Mouse (Mus musculus) cerebellum, adult 2 months (tissue): ENCODE results near the gene Nid2. TPM values are rescaled to one million over a fixed set of nuclear protein-coding genes. Genes with fewer than 3 reads are reported as not detected.
A peak's percentile ranks its signal among the peaks of the same experiment; 100 is the strongest.

Experiments used
- DNase-seq, 2 experiments: peaks; one replicate each; pipeline ENCODE4 v3.0.0; 2021
- H3K27ac ChIP-seq: fragments of 200-500 bp; 2 replicates; pipeline ENCODE4 v1.5.1; 2012; ENCODE audit warnings: low read length, control low read depth, inconsistent platforms; ENCODE audit not compliant: insufficient read depth
- H3K27me3 ChIP-seq: fragments of 200-500 bp; 2 replicates; pipeline ENCODE4 v1.6.1; 2012; ENCODE audit warnings: inconsistent platforms, mild to moderate bottlenecking, low read length, moderate library complexity; ENCODE audit not compliant: control insufficient read depth, insufficient read depth
- H3K4me1 ChIP-seq: fragments of 200-500 bp; 2 replicates; pipeline ENCODE4 v1.6.1; 2011; ENCODE audit warnings: low read length; ENCODE audit not compliant: control insufficient read depth, insufficient read depth
- H3K4me3 ChIP-seq: fragments of 200-500 bp; replicated peaks from 2 replicates; pipeline ENCODE3; 2011; ENCODE audit warnings: mild to moderate bottlenecking, low read depth, low read length, control low read depth; ENCODE audit not compliant: insufficient read depth
- CTCF ChIP-seq: fragments of 200-500 bp; IDR thresholded peaks from 2 replicates; pipeline ENCODE4 v1.5.1; 2011; ENCODE audit warnings: low read depth, mild to moderate bottlenecking, control low read depth, low read length, moderate library complexity, borderline replicate concordance; ENCODE audit not compliant: insufficient read depth
- POLR2A ChIP-seq: fragments of 200-500 bp; IDR thresholded peaks from 2 replicates; pipeline ENCODE4 v1.6.1; 2011; ENCODE audit warnings: low read length, control low read depth, borderline replicate concordance; ENCODE audit not compliant: insufficient read depth
- WGBS: fragments of 180-500 bp; shearing (Covaris S2); methylation state at CpG from one replicate; pipeline ENCODE4 v1.1.7; 2018; 5-methylcytosine and 5-hydroxymethylcytosine counted together
- polyA plus RNA-seq: library from polyadenylated mRNA; depleted of rRNA; stranded (reverse); fragments of >200 nt; gene quantifications from 2 replicates; pipeline ENCODE4 v1.2.3, GENCODE M21; 2012

Nid2 gene
- polyA plus RNA-seq, 1 experiment, result 1.5 TPM

DNA sequence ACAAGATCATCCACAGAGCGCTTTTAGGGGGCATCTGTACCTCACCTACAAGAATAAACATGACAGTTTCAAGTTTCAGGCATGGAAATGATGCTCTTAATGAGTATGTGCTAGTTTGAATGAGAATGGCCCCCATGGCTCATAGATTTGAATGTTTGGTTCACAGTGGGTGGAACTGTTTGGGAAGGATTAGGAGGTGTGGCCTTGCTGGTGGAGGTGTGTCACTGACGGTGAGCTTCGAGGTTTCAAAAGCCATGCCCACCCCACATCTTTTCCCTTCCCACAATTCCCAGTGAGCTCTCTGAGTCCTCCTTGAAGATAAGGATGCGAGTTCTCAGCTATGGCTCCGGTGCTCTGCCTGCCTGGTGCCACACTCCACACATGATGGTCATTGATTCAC is 70.6 kb downstream of the Nid2 start:
- WGBS, result 96% methylated on average over 5 of the region's 5 CpGs
- H3K4me1 ChIP-seq, result no peaks in the 10 kb centered on the region

DNA sequence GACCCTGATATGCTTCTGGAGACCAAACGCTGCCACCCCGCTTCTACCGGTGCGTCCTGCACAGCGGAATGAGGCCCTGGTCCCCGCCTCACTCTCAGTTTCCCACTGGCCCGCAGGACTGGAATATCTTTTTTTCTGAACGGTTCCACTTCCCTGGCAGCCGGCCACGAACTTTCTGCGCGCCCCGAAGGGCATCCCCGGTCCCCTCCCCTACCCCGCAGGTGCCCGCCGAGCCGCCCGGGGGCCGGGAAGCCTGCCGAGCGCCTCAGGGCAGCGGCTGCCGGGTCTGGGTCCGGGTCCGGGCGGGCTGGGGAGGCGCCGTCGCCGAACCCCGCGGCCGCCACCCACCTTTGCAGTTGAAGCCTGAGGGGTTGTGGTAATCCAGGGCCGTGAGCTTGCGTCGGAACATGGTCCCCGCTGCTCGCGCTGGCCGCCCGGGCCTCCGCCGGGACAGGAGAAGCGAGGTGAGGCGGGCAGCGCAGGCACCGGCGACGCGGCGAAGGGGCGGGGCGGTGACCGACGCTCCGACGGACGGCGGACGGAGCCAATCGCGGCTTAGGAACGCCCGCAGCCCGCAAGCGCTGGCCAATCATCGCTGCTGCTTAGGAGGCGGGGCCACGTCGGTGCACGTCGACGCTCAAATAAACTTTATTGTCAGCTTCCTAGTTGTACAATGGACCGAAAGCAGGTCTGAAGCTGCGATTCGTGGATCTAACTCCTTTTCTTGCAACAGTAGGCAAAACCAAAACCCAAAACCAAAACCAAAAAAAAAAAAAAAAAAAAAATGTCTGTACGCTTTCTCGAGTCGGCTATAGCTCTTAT is 72.5 kb downstream of the Nid2 start, which contains the start of gene Rtraf:
Gene Rtraf (minus strand): TSS at position 504 of the 822 bp plus-strand sequence.
- DNase-seq, result peak; percentile 93
- Histone ChIP-seq H3K4me3 (peak within 1 kb of the TSS; percentile 65), H3K4me1 (no peaks in the 10 kb centered on the region), H3K27me3 (no peaks in the 10 kb centered on the region), H3K27ac (no peak within 1 kb of the TSS)
- TF ChIP-seq CTCF, result no peak
- peak; percentile 77 for TF ChIP-seq POLR2A
- under 1% methylated on average over 80 of the region's 80 CpGs for WGBS

More for the DNA sequence above, 70.6 kb downstream of the Nid2 start:
- TF ChIP-seq CTCF (no peak), POLR2A (no peak)
- no peak overlapping the region for H3K27ac ChIP-seq
- H3K4me3 ChIP-seq, result no peak overlapping the region
- H3K27me3 ChIP-seq, result no peaks in the 10 kb centered on the region
- no peak for DNase-seq

DNA sequence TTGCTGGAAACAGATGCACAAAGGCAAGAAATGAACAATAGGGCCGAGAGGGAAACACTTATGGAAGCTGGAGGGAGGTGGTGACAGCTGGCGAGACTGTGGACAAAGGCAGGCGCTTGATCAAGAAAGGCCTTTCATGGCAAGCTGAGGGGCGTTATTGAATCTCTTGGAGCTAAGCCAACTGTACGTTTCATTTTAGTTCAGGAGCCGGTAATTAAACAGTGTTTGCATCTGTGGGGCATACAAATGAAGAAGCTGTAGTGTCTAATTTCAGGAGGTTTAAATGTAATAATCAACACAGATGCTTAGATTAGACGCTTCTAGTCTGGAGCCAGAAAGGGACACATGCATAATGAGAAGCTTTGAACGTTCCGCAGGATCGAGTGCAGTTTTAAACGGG is 74.4 kb downstream of the Nid2 start:
- TF ChIP-seq CTCF, result no peak
- no peak for TF ChIP-seq POLR2A
- 25% methylated on average over 11 of the region's 11 CpGs for WGBS
- Histone ChIP-seq H3K27me3 (no peaks in the 10 kb centered on the region), H3K4me3 (no peak overlapping the region), H3K27ac (no peak overlapping the region), H3K4me1 (no peaks in the 10 kb centered on the region)
- no peak for DNase-seq

DNA sequence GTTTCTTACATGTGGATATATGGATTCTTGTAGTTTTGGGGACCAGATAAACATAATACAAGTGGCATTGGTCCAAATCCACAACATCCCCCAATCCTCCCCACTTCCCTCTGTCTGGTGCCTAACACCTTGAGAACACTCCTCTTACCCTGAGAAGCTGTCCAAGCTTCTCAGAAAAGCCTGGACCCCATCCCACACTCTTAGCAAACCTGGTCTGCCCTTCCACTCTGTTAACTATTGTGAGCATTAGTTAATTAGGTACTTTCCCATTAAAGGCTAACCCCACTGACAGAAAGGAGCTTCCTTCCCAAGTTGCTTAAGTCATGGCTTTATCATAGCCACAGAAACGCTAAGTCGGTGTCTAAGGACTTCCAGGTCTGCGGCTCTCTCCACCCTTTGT is 85.2 kb downstream of the Nid2 start:
- WGBS, result 87% methylated on average over 3 of the region's 3 CpGs
- Histone ChIP-seq H3K27me3 (no peaks in the 10 kb centered on the region), H3K27ac (no peak overlapping the region), H3K4me1 (no peaks in the 10 kb centered on the region), H3K4me3 (no peak overlapping the region)
- no peak for DNase-seq
- TF ChIP-seq CTCF, result no peak
- TF ChIP-seq POLR2A, result no peak

DNA sequence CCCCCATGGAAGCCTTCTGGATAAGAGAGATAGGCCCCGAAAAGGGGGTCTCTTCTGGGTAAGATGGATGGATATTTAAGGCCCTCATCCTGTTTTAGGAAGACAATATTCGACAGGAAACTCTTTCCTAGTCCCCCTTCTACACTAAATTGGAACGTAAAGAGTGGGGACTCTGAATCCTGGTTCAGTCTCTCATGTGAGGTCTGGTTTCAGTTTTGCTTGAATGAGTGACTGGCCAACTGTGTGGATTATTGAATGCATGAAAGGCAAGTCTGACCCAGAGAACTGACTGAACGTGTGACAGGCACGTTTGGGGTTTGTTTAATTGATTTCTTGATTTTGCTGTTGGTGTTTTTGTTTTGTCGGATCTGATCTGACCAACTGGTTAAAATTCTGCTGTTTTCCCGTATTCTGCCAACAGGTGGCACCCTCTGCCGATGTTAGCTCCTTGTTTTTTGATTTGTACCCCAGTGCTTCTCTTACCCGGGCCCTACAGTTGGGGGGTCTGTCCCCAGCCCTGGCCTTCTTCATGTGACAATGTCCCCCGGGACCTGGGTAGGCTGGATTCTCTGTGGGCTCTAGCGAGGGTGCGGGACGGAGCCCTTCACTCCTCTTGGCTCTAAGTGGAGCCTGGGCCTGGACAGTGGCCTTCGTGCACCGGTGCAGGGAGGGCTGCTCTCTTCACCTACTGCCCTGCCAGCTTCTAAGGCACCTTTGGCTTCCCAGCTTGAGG is 88.7 kb downstream of the Nid2 start:
- Histone ChIP-seq H3K4me3 (peak overlapping the region; percentile 43), H3K27me3 (no peaks in the 10 kb centered on the region), H3K4me1 (no peaks in the 10 kb centered on the region), H3K27ac (no peak overlapping the region)
- TF ChIP-seq CTCF, result peak; percentile 71; the same call in 1 of the 2 replicates
- TF ChIP-seq POLR2A, result no peak
- DNase-seq, result peak; percentile 61 to 76
- WGBS, result 12% methylated on average over 15 of the region's 15 CpGs

DNA sequence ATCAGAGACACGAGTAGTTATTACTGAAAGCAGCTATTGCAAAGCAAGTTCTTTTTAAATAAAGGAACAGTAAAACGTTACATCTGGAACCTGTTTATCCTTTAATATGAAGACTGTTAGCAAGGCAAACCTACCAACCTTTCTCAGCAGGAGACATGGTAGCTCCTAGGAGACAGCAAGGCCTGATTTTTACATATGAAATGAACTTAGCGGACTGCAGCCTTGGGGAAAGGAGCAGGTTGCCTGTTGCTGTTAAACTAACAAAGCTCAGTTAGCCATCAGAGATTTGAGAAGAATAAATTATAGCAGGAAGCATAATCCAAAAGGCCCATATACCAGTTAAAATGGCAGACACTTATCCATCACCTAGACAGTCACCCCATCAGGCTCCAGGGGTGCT is 102.4 kb downstream of the Nid2 start:
- WGBS, result 59% methylated on average over 3 of the region's 3 CpGs
- Histone ChIP-seq H3K27me3 (no peaks in the 10 kb centered on the region), H3K4me3 (no peak overlapping the region), H3K4me1 (no peaks in the 10 kb centered on the region), H3K27ac (no peak overlapping the region)
- no peak for TF ChIP-seq POLR2A
- no peak for TF ChIP-seq CTCF
- DNase-seq, result no peak

DNA sequence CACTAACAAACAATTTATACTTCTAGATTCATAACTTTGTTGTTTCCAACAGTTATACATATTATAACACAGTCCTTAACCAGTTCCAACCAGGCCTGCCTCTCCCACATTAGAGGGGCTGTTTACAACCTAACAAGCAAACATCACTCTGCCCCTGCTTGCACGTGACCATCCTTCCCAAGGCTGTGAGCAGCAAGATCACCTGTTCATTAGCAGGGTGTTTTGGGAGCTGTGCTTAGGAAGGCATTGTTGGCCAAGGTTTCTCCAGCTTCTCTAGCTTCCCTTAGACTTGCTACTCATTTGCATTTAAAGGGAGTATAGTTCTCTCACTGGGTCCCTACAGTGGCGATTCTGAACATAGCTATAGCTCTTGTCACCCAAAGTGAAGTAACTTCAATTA is 107.2 kb downstream of the Nid2 start:
- TF ChIP-seq POLR2A (no peak), CTCF (no peak)
- WGBS, result 91% methylated on average over 2 of the region's 2 CpGs
- Histone ChIP-seq H3K27me3 (no peaks in the 10 kb centered on the region), H3K4me3 (no peak overlapping the region), H3K27ac (no peak overlapping the region), H3K4me1 (no peaks in the 10 kb centered on the region)
- no peak for DNase-seq
